In the genomic region with DNA sequence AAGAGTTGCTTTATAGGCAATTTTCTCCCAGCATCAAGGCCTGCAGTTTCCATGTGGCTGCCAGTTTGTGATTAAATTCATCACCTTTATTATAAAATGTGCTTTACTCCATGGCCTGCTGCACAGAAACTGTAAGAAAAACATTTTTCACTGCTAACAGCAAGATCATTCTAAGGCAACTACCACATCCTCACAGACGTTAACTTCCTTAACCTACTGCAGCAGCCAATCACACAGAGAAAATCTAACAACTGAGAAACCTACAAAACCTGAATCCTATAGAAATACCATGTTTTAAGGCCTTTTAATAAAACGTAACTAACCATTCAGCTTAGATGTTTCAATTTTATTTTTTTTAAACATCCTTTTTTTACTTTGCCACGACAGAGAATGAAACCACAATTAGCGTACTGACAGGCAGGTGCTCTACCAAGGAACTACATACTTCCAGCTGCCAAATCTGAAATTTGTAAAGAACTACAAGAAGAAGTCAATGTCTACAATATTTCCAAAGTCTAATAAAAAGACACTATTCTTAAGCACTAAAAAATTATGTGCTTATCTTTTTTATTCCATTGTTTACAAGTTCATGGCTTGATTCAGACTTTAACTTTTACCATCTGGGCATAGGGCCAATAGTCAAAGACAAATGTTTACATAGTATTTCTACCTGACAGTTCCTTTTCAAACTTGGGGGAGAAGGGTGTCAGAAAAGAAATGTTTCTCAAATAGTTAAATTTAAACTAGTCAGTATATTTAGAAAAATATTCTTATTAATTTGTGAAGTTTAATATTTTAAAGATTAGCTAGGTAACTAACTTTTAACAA, we compare ENCODE assay signal across 15 mouse cellular contexts. TPM values are rescaled to one million over a fixed set of nuclear protein-coding genes. Genes with fewer than 3 reads are reported as not detected.
A peak's percentile ranks its signal among the peaks of the same experiment; 100 is the strongest.
DNase-seq lines count a peak whose midpoint lies in the region; ATAC-seq and TF ChIP-seq lines count a peak whose summit lies in the region.
"Had no signal": no experiment of that assay in that cellular context is flagged by ENCODE, and none has a peak within 500 bp of the region (broad histone marks: within the 10 kb centered on the region; RNA-seq: fewer than 3 reads in every experiment).

No protein-coding gene starts in this region.

- peaks cover 23% of the 10 kb centered on the region for H3K4me1 ChIP-seq in forebrain, embryonic 15.5 days
- no peaks in the 10 kb centered on the region for H3K4me1 ChIP-seq in forebrain, embryonic 14.5 days (ENCODE audit: control insufficient read depth, insufficient read depth, low read length)

- H3K4me2 ChIP-seq in forebrain, embryonic 15.5 days (replicated peaks) = no peak overlapping the region; the same call in 1 of the 2 replicates
- no peak overlapping the region for H3K4me2 ChIP-seq in forebrain, embryonic 14.5 days (ENCODE audit: low read length)

- 40% methylated on average over 4 of the region's 4 CpGs for WGBS in forebrain, embryonic 15.5 days
- 48% methylated on average over 4 of the region's 4 CpGs for WGBS in forebrain, embryonic 14.5 days

- DNase-seq in forebrain, embryonic 14.5 days (ENCODE audit: low spot score) = no peak
- DNase-seq in layer of hippocampus, adult 2 months (ENCODE audit: low spot score in 2 of 2) = no peak
- DNase-seq in layer of hippocampus, adult 9-11 months = no peak
- DNase-seq in CD4-positive helper T cell, adult 2 months (ENCODE audit: low read depth, low spot score) = peak; percentile 17
- no peak for DNase-seq in embryo, embryonic 11 days
- DNase-seq: adrenal gland, postnatal 10 days; cerebellum, adult 11 months; gastrocnemius, postnatal 10 days; kidney, adult 11 months; lung, postnatal 14 days had no signal

- TF ChIP-seq CTCF in layer of hippocampus, adult 2 months (conservative IDR thresholded peaks at IDR 0.05) = no peak

- no peaks in the 10 kb centered on the region for H3K27me3 ChIP-seq in forebrain, embryonic 15.5 days
- H3K27me3 ChIP-seq in forebrain, embryonic 14.5 days (replicated peaks; ENCODE audit: control insufficient read depth, insufficient read depth, low read length) = no peaks in the 10 kb centered on the region

- H3K36me3 ChIP-seq in forebrain, embryonic 15.5 days = no peaks in the 10 kb centered on the region
- no peaks in the 10 kb centered on the region for H3K36me3 ChIP-seq in forebrain, embryonic 14.5 days (ENCODE audit: control insufficient read depth, insufficient read depth, low read length)

- H3K9me3 ChIP-seq in forebrain, embryonic 15.5 days = no peaks in the 10 kb centered on the region
- no peaks in the 10 kb centered on the region for H3K9me3 ChIP-seq in forebrain, embryonic 14.5 days (replicated peaks; ENCODE audit: control insufficient read depth, low read length)
- H3K9me3 ChIP-seq: forebrain, embryonic 10.5 days had no signal

- ATAC-seq in forebrain, embryonic 15.5 days (replicated peaks) = no peak
- ATAC-seq in forebrain, embryonic 14.5 days = no peak
- 0 out of 2 replicates have a peak, but pooled peaks have one; percentile 33 for ATAC-seq in megakaryocyte, adult 5-6 weeks (ENCODE audit: poor library complexity, severe bottlenecking)
- no peak for ATAC-seq in monocyte, adult 5-6 weeks (replicated peaks; ENCODE audit: insufficient number of reproducible peaks, low FRiP score, low TSS enrichment, poor library complexity, severe bottlenecking)

- H3K27ac ChIP-seq in forebrain, embryonic 15.5 days (replicated peaks) = 0 out of 2 replicates have a peak overlapping the region, but pooled peaks have one; percentile 17
- no peak overlapping the region for H3K27ac ChIP-seq in forebrain, embryonic 14.5 days (ENCODE audit: low read depth, low read length)
- H3K27ac ChIP-seq in layer of hippocampus, adult 2 months = peak overlapping the region; percentile 9; the same call in 1 of the 2 replicates
- H3K27ac ChIP-seq: forebrain, embryonic 10.5 days had no signal

- H3K9ac ChIP-seq in forebrain, embryonic 15.5 days (replicated peaks) = no peak overlapping the region
- H3K9ac ChIP-seq in forebrain, embryonic 14.5 days (ENCODE audit: low read length) = no peak overlapping the region

- no peak overlapping the region for H3K4me3 ChIP-seq in forebrain, embryonic 15.5 days
- H3K4me3 ChIP-seq in forebrain, embryonic 14.5 days (ENCODE audit: low read depth, low read length) = no peak overlapping the region
- 0 out of 2 replicates have a peak overlapping the region, but pooled peaks have one; percentile 3 for H3K4me3 ChIP-seq in layer of hippocampus, adult 2 months
- H3K4me3 ChIP-seq: forebrain, embryonic 10.5 days; myocyte had no signal

RNA-seq across cellular contexts. Expression of a gene that starts 18.5 kb away (rescaled TPM):
- 45.4 and 45.5 TPM in 2 replicates for polyA plus RNA-seq in forebrain, embryonic 15.5 days (2015; fragmentation: Nextera tagmentation; extraction: Ambion mirVana)
- polyA plus RNA-seq in forebrain, embryonic 14.5 days (2014; fragmentation: Nextera tagmentation; extraction: Ambion mirVana) = 46.6 and 53.3 TPM in 2 replicates
- total RNA-seq in layer of hippocampus, adult 2 months (2021) = 100 to 1,000 TPM; 364 to 385 TPM
- total RNA-seq in megakaryocyte, adult 5-6 weeks (2015) = 239 and 268 TPM in 2 replicates
- total RNA-seq in megakaryocyte, adult 5-6 weeks (2017) = 115 and 132 TPM in 2 replicates
- total RNA-seq in monocyte, adult 5-6 weeks (2017) = 117 to 144 TPM (median 122 TPM) in 3 replicates
